Mouse (Mus musculus) ZHBTc4 (cell line): ENCODE measurements around the gene Ttll9.

Source experiments
- DNase-seq: peaks from one replicate; pipeline ENCODE4 v3.0.0-alpha.2; 2011; ENCODE audit warnings: low read depth, low spot score

The Ttll9 gene

GRCm38 (mm10) chr2:152962091-152962793 is at the start of gene Ttll9:
Gene Ttll9, plus strand, starts transcription at chr2:152962485.
- peak; percentile 91 for DNase-seq

GRCm38 (mm10) chr2:152913471-152913870 is 48.8 kb upstream of the Ttll9 start:
- DNase-seq, result no peak

- DNase-seq, result peak; percentile 92
These were observed 47.8 kb upstream of the Ttll9 start for GRCm38 (mm10) chr2:152914310-152915120.

GRCm38 (mm10) chr2:152915453-152915852 is 46.8 kb upstream of the Ttll9 start:
- no peak for DNase-seq

- DNase-seq, result no peak
These were observed 46.2 kb upstream of the Ttll9 start for GRCm38 (mm10) chr2:152916111-152916510.

GRCm38 (mm10) chr2:152917671-152918070 is 44.6 kb upstream of the Ttll9 start:
- DNase-seq, result no peak

- peak; percentile 41 for DNase-seq
These were observed 39.9 kb upstream of the Ttll9 start for GRCm38 (mm10) chr2:152922376-152922775.

GRCm38 (mm10) chr2:152923621-152924020 is 38.7 kb upstream of the Ttll9 start:
- no peak for DNase-seq

- DNase-seq, result no peak
These were observed 38.2 kb upstream of the Ttll9 start for GRCm38 (mm10) chr2:152924128-152924527.

GRCm38 (mm10) chr2:152924543-152924942 is 37.7 kb upstream of the Ttll9 start:
- DNase-seq, result no peak

- no peak for DNase-seq
These were observed 37.0 kb upstream of the Ttll9 start for GRCm38 (mm10) chr2:152925189-152925872.

GRCm38 (mm10) chr2:152926896-152927295 is 35.4 kb upstream of the Ttll9 start:
- DNase-seq, result no peak

- no peak for DNase-seq
These were observed 34.9 kb upstream of the Ttll9 start for GRCm38 (mm10) chr2:152927371-152927770.

- DNase-seq, result no peak
These were observed 33.9 kb upstream of the Ttll9 start for GRCm38 (mm10) chr2:152928219-152928987.

GRCm38 (mm10) chr2:152928988-152929370 is 33.3 kb upstream of the Ttll9 start:
- DNase-seq, result no peak

GRCm38 (mm10) chr2:152930276-152930675 is 32.0 kb upstream of the Ttll9 start:
- DNase-seq, result no peak

GRCm38 (mm10) chr2:152931456-152932160 is 30.7 kb upstream of the Ttll9 start:
- no peak for DNase-seq

GRCm38 (mm10) chr2:152933048-152933447 is 29.2 kb upstream of the Ttll9 start, which contains the start of gene Foxs1:
Gene Foxs1, minus strand, starts transcription at chr2:152933208.
- DNase-seq, result no peak

GRCm38 (mm10) chr2:152933614-152934013 is 28.7 kb upstream of the Ttll9 start:
- DNase-seq, result peak; percentile 78

- DNase-seq, result peak; percentile 77
These were observed 22.4 kb upstream of the Ttll9 start for GRCm38 (mm10) chr2:152939846-152940245.

GRCm38 (mm10) chr2:152941106-152941505 is 21.2 kb upstream of the Ttll9 start:
- no peak for DNase-seq
